Comparison of ENCODE assay signal across 16 mouse cellular contexts in the genomic region with DNA sequence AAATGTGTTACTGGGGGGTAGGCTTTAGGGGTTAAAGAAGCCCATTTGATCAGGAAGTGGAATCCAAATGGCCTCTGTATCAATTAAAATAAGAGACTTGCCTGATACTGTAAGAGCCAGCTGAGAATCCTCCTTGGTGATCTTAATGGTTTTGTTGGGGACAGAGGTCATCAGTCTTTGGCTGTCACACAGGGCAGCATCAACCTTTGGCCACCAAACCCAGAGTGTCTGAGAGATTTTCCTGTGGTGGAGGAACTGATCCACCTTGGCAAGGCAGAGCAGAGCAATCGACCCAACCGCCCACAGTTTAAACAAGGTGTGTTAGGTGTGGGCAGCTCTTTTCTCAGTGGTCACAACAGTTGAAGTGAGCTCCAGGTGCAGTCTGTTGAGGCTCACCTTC.
"Had no signal": no experiment of that assay in that cellular context is flagged by ENCODE, and none has a peak within 500 bp of the region (broad histone marks: within the 10 kb centered on the region; RNA-seq: fewer than 3 reads in every experiment).

No protein-coding gene starts in this region.

- H3K4me1 ChIP-seq: lung, embryonic 15.5 days; megakaryocyte, embryonic 14.5 days; midbrain, embryonic 13.5 days; midbrain, embryonic 15.5 days; neural tube, embryonic 12.5 days had no signal

- H3K27ac ChIP-seq: lung, embryonic 15.5 days; macrophage; midbrain, embryonic 13.5 days; midbrain, embryonic 15.5 days; neural tube, embryonic 12.5 days had no signal

- H3K4me3 ChIP-seq: lung, embryonic 15.5 days; megakaryocyte, embryonic 14.5 days; midbrain, embryonic 13.5 days; midbrain, embryonic 15.5 days; neural tube, embryonic 12.5 days had no signal

- H3K9me3 ChIP-seq: lung, embryonic 15.5 days; neural tube, embryonic 12.5 days had no signal

- H3K4me2 ChIP-seq: lung, embryonic 15.5 days; midbrain, embryonic 11.5 days; midbrain, embryonic 13.5 days; midbrain, embryonic 15.5 days; neural tube, embryonic 12.5 days had no signal

- H3K36me3 ChIP-seq: lung, embryonic 15.5 days; midbrain, embryonic 13.5 days; midbrain, embryonic 15.5 days; neural tube, embryonic 12.5 days had no signal

- ATAC-seq: lung, postnatal 0 days; midbrain, embryonic 13.5 days; midbrain, embryonic 15.5 days had no signal

- DNase-seq: lung, adult 2 months; lung, postnatal 14 days; lung, postnatal 36 days; right cerebral cortex, postnatal 14 days; spleen, adult 18-20 months; thymus, adult 18-20 months; thymus, postnatal 14 days; thymus, postnatal 36 days had no signal

- H3K27me3 ChIP-seq: lung, embryonic 15.5 days; midbrain, embryonic 13.5 days; midbrain, embryonic 15.5 days; neural tube, embryonic 12.5 days had no signal

- H3K9ac ChIP-seq: lung, embryonic 15.5 days; midbrain, embryonic 13.5 days; midbrain, embryonic 15.5 days; neural tube, embryonic 12.5 days had no signal
